Mouse (Mus musculus) testis, postnatal 14 days (tissue): Measurements from ENCODE around the gene 4430402I18Rik.

Experiments
- DNase-seq: peaks from one replicate; pipeline ENCODE4 v3.0.0; 2021; ENCODE audit warnings: low spot score

Gene 4430402I18Rik

DNA sequence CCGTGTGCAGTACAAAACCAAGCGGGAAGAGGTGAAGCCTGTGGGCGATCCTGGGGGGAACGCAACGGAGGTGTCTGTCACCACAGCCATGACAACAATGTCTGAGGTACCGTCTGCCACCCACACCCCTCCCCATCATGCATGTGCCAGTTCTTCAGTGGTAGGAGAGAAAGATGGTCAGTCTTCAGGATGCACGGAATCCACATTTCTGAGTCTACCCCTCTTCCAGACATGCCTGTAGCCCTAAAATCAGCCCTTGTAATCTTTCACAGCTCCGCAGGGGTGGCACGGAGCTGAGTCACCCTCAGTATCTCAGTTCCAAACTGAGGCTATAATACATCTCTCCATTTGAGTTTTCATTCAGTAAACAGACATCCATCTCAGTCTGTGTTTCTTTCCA, 70.1 kb downstream of the 4430402I18Rik start:
- DNase-seq: no peak

DNA sequence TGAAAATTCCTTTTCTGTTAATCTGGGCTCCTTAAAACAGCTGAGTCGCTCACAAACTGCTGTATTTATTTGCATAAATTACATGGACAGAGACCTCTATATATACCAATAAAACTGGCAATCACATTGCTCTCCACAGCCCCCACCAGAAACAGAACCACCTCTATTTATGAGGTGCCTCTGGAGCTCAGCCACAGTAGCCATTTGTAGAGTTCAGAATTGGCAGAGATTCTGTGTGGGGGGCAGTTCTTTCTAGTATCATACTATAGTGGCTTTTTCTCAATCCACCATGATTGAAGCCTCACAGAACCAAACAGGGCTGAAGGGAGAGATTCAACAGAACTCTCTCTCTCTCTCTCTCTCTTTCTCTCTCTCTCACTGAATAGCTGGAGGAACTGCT, 71.0 kb downstream of the 4430402I18Rik start:
- no peak for DNase-seq

DNA sequence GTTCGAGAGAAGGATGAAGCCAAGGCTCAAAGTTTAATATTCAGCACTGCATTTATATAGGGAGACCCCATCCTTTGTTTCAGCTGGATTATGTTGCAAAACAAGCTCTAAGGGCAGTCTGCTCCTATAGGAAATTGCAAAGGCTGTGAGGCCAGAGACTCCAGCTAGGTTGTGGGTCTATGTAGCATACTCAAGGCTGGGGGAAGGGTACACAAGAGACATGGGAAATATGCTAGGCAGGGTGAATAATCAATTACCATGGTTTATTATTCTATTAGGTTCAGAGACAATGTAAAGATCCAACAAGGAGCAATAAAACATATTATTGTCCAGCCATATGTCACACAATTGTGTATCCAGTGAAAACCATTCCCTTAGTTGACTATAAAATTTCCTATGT, 75.7 kb downstream of the 4430402I18Rik start:
- no peak for DNase-seq

GRCm38 (mm10) chr19:28891238-28891637, 76.4 kb downstream of the 4430402I18Rik start:
- DNase-seq: no peak

DNA sequence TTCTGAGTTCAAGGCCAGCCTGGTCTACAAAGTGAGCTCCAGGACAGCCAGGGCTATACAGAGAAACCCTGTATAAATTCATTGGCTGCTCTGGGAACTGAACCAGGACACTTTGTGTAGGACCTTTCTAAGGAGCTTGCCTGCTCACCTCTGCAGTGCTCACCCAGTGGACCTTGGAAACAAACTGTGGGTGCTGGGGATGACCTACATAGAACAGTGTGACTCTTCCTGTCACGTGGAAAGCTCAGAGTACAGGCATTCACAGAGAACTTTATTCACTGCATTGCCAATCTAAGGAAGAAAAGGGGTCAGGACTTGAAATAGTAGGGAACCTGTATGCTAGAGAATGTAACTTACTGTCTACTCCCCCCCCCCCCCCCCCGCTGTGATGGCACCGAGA, 78.3 kb downstream of the 4430402I18Rik start:
- no peak for DNase-seq

GRCm38 (mm10) chr19:28888496-28888895, 79.1 kb downstream of the 4430402I18Rik start:
- DNase-seq: no peak

GRCm38 (mm10) chr19:28883126-28883525, 84.5 kb downstream of the 4430402I18Rik start:
- no peak for DNase-seq

DNA sequence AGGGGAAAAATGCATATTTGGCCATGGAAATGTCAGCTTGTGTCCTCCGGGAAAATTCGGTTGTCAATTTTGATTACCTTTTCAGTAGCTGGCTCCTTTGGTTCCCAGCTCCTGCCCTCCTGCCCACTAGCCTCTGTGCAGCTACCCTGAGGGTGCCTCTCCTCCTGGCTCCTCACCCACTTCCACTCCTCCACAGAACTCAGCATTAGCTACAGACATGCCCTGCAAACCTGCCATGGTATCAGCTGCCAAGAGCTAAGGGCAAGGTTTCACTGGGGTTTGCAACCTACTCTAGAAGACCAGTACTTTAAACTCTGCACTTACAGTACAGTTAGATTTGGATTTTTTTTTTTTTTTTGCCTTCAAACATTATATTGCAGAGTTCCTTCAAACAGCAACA, 88.1 kb downstream of the 4430402I18Rik start:
- no peak for DNase-seq

DNA sequence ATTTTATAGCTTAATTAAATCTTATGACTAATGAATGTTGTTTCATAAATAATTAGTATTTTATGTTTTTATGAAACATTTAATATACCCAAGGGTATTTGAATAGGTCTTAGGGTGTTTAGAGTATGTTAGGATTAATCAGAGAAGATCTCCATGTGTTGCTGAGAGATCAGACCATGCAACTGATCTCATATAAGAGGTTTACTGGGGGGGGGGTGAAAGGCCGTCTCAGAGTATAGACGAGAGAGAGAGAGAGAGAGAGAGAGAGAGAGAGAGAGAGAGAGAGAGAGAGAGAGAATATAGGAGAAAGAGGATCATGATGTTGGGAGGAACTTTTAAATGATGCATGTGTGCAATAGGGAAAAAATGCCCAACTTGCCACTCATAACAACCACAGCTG, 97.2 kb downstream of the 4430402I18Rik start:
- DNase-seq: no peak

DNA sequence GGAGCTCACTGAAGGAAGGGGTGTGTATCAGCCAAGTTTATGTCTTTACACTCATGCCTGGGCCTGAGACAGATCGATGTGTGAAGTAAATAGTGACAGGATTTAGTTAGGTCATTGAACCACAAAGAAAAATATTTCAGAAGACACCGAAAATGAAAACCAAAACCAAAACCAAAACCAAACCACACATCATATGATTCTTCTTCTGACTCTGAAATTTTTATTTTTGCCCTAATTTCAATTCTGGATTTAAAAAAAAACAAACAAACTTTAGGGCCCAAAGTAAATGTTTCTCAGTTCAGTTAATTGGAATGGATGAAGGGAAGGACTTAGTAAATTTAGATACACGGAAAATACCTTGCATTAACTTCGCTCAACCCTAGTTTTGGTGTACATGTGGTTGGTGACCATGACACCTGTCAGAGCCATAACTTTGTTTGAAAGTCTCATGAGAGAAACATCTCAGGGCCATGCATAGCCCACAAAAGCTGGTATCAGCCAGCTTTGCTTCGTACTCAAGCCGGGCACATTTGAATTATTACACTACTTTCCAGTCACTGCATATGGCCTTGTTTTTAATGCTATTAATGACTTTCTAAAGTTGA, 98.2 kb downstream of the 4430402I18Rik start:
- DNase-seq: no peak

- no peak for DNase-seq
Observed at GRCm38 (mm10) chr19:28865501-28865900, 102.1 kb downstream of the 4430402I18Rik start.

DNA sequence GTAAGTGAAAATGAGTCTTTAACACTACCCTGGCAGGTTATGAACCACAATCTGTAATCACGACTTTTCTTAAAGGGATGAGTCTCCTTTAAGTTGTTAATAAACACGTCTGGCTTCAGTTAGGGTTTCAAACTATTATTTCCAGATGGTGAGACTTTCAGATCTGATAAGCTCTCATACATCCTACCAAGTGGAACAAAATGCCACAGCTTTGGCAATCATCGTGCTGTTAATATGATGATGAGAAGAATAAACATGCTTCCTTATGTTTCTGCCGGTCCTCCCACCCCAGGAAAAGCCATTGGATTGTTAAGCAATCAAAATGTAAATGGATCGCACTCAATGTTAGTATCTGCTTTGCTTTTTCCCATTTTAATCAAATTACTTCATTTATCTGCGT, 102.6 kb downstream of the 4430402I18Rik start:
- no peak for DNase-seq

DNA sequence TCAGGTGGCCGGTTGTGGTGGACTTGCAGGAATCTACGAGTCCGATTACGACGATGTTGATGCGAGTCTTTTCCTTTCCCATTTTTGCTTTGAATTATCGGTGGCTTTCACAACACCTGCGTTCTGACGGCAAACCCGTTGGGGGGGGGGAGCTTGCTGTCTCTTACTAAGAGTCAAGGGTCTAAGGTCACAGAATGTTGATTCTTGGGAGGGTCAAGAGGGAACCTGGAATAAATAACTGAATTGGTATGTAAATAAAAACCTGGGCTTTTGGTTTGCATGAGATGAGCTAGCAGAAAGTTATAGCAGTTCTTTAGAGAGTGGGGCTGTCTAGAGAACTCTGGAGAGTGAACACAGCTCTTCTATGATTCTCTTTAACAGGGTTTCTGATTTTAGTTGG, 104.0 kb downstream of the 4430402I18Rik start:
- no peak for DNase-seq

DNA sequence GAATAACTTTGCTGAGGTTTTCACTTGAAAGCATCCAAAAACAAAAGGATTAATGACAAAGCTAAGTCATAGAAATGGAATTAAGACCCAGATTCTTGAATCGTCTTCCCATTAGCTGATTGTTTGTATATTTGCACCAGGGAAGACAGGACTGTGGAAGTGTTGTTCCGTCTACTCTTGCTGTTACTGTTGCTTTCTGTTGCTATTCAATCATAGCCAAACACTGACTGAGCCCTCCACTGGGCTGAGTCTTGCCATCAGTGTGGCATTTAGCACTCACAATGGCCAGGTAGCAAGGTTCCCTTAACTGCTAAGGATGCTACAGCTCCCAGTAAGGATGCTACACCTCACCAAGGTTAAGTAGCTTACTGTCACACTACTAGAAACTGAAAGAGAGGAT, 107.4 kb downstream of the 4430402I18Rik start:
- no peak for DNase-seq

DNA sequence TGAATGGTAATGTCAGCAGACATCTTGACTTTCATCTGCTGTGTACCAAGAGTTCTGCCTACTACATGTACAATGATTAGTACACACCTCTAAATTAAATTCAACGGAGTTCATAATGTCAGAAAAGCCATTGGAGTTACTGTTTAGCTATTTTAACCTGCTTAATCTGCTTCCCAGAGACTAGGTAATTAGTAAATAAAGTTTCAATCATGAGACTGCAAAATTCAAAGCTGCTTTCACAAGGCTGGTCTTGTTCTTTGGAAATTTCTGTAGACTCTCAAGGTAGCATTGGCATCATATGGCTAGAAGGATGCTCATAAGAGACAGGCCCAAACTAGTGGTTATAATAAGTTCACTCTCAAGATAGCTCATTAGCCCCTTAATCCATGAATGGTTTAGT, 112.8 kb downstream of the 4430402I18Rik start:
- no peak for DNase-seq

GRCm38 (mm10) chr19:28852001-28852400, 115.6 kb downstream of the 4430402I18Rik start:
- DNase-seq: no peak

GRCm38 (mm10) chr19:28850510-28850909, 117.1 kb downstream of the 4430402I18Rik start:
- no peak for DNase-seq

DNA sequence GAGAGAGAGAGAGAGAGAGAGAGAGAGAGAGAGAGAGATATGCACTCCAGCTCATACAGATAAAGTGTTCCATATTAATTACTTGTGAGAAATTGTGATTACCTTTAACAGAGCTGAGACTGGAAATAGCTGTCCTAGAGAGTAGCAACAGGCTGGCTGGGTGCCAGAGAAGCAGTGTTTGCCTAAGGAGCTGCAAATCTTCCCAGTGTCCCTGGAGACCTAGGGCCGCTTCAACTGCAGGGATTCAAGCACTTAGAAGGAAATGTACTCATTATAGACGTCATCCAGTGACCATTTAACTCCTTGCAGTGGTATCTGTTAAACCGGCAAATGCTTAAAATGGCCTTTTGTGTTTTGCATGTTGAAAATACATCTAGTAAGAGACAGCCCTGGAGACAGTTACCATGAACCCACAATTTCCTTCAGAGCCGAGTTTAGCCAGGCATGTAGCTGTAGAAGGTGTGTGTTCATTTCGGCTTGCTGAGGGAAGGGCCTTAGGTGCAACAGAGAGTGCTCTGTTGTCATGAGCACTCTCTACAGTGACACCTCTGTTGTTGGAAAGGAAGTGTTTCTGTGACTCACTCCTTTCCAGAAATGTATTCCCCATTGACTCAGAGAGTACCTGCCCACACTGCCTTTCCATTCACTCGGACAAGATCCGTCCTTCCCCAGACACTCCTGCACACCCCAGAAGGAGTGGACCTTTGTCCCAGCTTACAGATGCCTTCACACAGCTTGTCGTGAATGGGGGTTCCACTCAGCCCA, 122.5 kb downstream of the 4430402I18Rik start:
- DNase-seq: no peak
